Mouse (Mus musculus) heart, adult 2 months (tissue): Measurements from ENCODE around the gene Sf3b1. TPM values are rescaled to one million over a fixed set of nuclear protein-coding genes. Genes with fewer than 3 reads are reported as not detected.
A peak's percentile ranks its signal among the peaks of the same experiment; 100 is the strongest.

ENCODE experiments used
- DNase-seq, 2 experiments: peaks; one replicate each; pipeline ENCODE4 v3.0.0; 2021
- H3K27ac ChIP-seq: fragments of 200-600 bp; 2 replicates; pipeline ENCODE4 v1.8.1; 2022
- H3K27me3 ChIP-seq: fragments of 200-500 bp; 2 replicates; pipeline ENCODE4 v1.6.1; 2012; ENCODE audit warnings: mild to moderate bottlenecking, low read length, inconsistent platforms, mixed read lengths; ENCODE audit not compliant: control insufficient read depth, insufficient read depth
- H3K36me3 ChIP-seq: fragments of 200-500 bp; 2 replicates; pipeline ENCODE4 v1.6.1; 2012; ENCODE audit warnings: low read length, inconsistent platforms; ENCODE audit not compliant: control insufficient read depth, insufficient read depth
- H3K4me1 ChIP-seq: fragments of 200-500 bp; 2 replicates; pipeline ENCODE4 v1.6.1; 2011; ENCODE audit warnings: low read length; ENCODE audit not compliant: control insufficient read depth, insufficient read depth
- H3K4me3 ChIP-seq: fragments of 200-600 bp; 2 replicates; pipeline ENCODE4 v1.8.1; 2022
- H3K79me2 ChIP-seq: fragments of 200-500 bp; replicated peaks from 2 replicates; pipeline ENCODE4 v1.6.1; 2012; ENCODE audit warnings: mild to moderate bottlenecking, inconsistent platforms, low read length, moderate library complexity, mixed read lengths; ENCODE audit not compliant: control insufficient read depth, insufficient read depth
- H3K9ac ChIP-seq: fragments of 200-500 bp; 2 replicates; pipeline ENCODE4 v1.6.1; 2012; ENCODE audit warnings: low read depth, mild to moderate bottlenecking, control low read depth, inconsistent platforms, low read length, mixed read lengths
- CTCF ChIP-seq: fragments of 200-600 bp; IDR thresholded peaks from 2 replicates; pipeline ENCODE4 v1.8.1; 2022; ENCODE audit warnings: antibody characterized with exemption, mild to moderate bottlenecking, moderate library complexity
- EP300 ChIP-seq: fragments of 200-500 bp; IDR thresholded peaks from 2 replicates; pipeline ENCODE4 v1.6.1; 2011; ENCODE audit warnings: low read depth, low read length, control low read depth; ENCODE audit not compliant: insufficient read depth
- POLR2A ChIP-seq: fragments of 200-500 bp; IDR thresholded peaks from 2 replicates; pipeline ENCODE4 v1.6.1; 2011; ENCODE audit warnings: mild to moderate bottlenecking, low read depth, low read length, control low read depth; ENCODE audit not compliant: insufficient read depth
- WGBS: fragments of 180-500 bp; shearing (Covaris S2); methylation state at CpG from one replicate; pipeline ENCODE4 v1.1.7; 2018; 5-methylcytosine and 5-hydroxymethylcytosine counted together
- intact Hi-C: fragments of 180-260 bp; cut with DNase I; formaldehyde crosslinking; loops from one replicate; pipeline ENCODE4 v1.15.1; 2025
- polyA plus RNA-seq: library from polyadenylated mRNA; depleted of rRNA; stranded (reverse); fragments of >200 nt; gene quantifications from 2 replicates; pipeline ENCODE4 v1.2.3, GENCODE M21; 2012
- total RNA-seq, 2 experiments: library from RNA; stranded (reverse); gene quantifications; 2 replicates each; pipeline ENCODE4 v1.2.3; 2021

Sf3b1 gene
- total and polyA plus RNA-seq, 3 experiments, result 27.9 to 74.9 (median 64.4) TPM

GRCm38 (mm10) chr1:55051671-55052070, 24.4 kb upstream of the Sf3b1 start:
- Histone ChIP-seq H3K9ac (no peak overlapping the region; the same call in 1 of the 2 replicates), H3K36me3 (peaks cover 29% of the 10 kb centered on the region), H3K4me1 (peaks cover 6% of the 10 kb centered on the region), H3K27ac (peak overlapping the region; percentile 99), H3K79me2 (peaks cover 7% of the 10 kb centered on the region), H3K4me3 (peak overlapping the region; percentile 59), H3K27me3 (no peaks in the 10 kb centered on the region)
- no peak for DNase-seq
- intact Hi-C loops, result loop anchor here (2.0 to 5.0 kb wide), 2 partner anchors 35 to 81 kb away; partner anchors contain the start of gene Mob4
- 80% methylated on average over 3 of the region's 3 CpGs for WGBS
- TF ChIP-seq POLR2A, result no peak

GRCm38 (mm10) chr1:55048841-55049587, 21.7 kb upstream of the Sf3b1 start:
- 49% methylated on average over 4 of the region's 4 CpGs for WGBS
- no peak overlapping the region for H3K27ac ChIP-seq
- H3K36me3 ChIP-seq, result peaks cover 4% of the 10 kb centered on the region; the same call in 1 of the 2 replicates
- H3K9ac ChIP-seq, result no peak overlapping the region
- H3K27me3 ChIP-seq, result no peaks in the 10 kb centered on the region
- H3K4me3 ChIP-seq, result no peak overlapping the region
- H3K4me1 ChIP-seq, result peaks cover 1% of the 10 kb centered on the region
- DNase-seq, result no peak
- intact Hi-C loops, result no loop called here
- TF ChIP-seq EP300 (no peak), CTCF (no peak), POLR2A (no peak)
- no peaks in the 10 kb centered on the region; the same call in 1 of the 2 replicates for H3K79me2 ChIP-seq

- no peak for DNase-seq
- no peak for TF ChIP-seq EP300
- TF ChIP-seq POLR2A, result no peak
- no peak for TF ChIP-seq CTCF
- WGBS, result 74% methylated on average over 3 of the region's 3 CpGs
- no peaks in the 10 kb centered on the region for H3K79me2 ChIP-seq
- no peak overlapping the region for H3K27ac ChIP-seq
- H3K4me1 ChIP-seq, result no peaks in the 10 kb centered on the region
- no peak overlapping the region for H3K9ac ChIP-seq
- no peak overlapping the region for H3K4me3 ChIP-seq
- H3K36me3 ChIP-seq, result no peaks in the 10 kb centered on the region
- no peaks in the 10 kb centered on the region for H3K27me3 ChIP-seq
- intact Hi-C loops, result no loop called here
These were observed 15.9 kb upstream of the Sf3b1 start for GRCm38 (mm10) chr1:55043164-55043563.

- no peaks in the 10 kb centered on the region for H3K27me3 ChIP-seq
- no peak overlapping the region for H3K4me3 ChIP-seq
- H3K36me3 ChIP-seq, result no peaks in the 10 kb centered on the region
- WGBS, result 50% methylated on average over 1 of the region's 1 CpGs
- no peak for DNase-seq
- H3K27ac ChIP-seq, result no peak overlapping the region
- TF ChIP-seq EP300 (no peak), CTCF (peak; percentile 35), POLR2A (no peak)
- H3K9ac ChIP-seq, result no peak overlapping the region
- intact Hi-C loops, result no loop called here
- H3K79me2 ChIP-seq, result no peaks in the 10 kb centered on the region
- H3K4me1 ChIP-seq, result no peaks in the 10 kb centered on the region
These were observed 15.0 kb upstream of the Sf3b1 start for GRCm38 (mm10) chr1:55042246-55042645.

GRCm38 (mm10) chr1:55041691-55042090, 14.4 kb upstream of the Sf3b1 start:
- intact Hi-C loops, result no loop called here
- no peak for DNase-seq
- 84% methylated on average over 4 of the region's 4 CpGs for WGBS
- Histone ChIP-seq H3K4me1 (no peaks in the 10 kb centered on the region), H3K27me3 (no peaks in the 10 kb centered on the region), H3K9ac (no peak overlapping the region), H3K4me3 (no peak overlapping the region), H3K36me3 (no peaks in the 10 kb centered on the region), H3K79me2 (no peaks in the 10 kb centered on the region), H3K27ac (no peak overlapping the region)
- TF ChIP-seq CTCF (no peak), POLR2A (no peak), EP300 (no peak)

- H3K27ac ChIP-seq, result no peak overlapping the region
- no peak overlapping the region for H3K4me3 ChIP-seq
- DNase-seq, result no peak
- no peaks in the 10 kb centered on the region for H3K79me2 ChIP-seq
- H3K27me3 ChIP-seq, result no peaks in the 10 kb centered on the region
- TF ChIP-seq EP300 (no peak), POLR2A (no peak), CTCF (no peak)
- no peaks in the 10 kb centered on the region for H3K36me3 ChIP-seq
- 77% methylated on average over 1 of the region's 1 CpGs for WGBS
- no peaks in the 10 kb centered on the region for H3K4me1 ChIP-seq
- intact Hi-C loops, result no loop called here
- H3K9ac ChIP-seq, result no peak overlapping the region
These were observed 12.7 kb upstream of the Sf3b1 start for GRCm38 (mm10) chr1:55039944-55040343.
